Mouse (Mus musculus) C2C12 (cell line): ENCODE measurements around the gene Gm10961. TPM values are rescaled to one million over a fixed set of nuclear protein-coding genes. Genes with fewer than 3 reads are reported as not detected.

ENCODE experiments used
- H3K27me3 ChIP-seq: one replicate; pipeline ENCODE4 v1.6.1; 2011; ENCODE audit not compliant: control insufficient read depth, insufficient read depth, insufficient read length
- H3K36me3 ChIP-seq: one replicate; pipeline ENCODE4 v1.6.1; 2011; ENCODE audit not compliant: control insufficient read depth, insufficient read depth
- H3K4me3 ChIP-seq: one replicate; pipeline ENCODE4 v1.5.1; 2011; ENCODE audit warnings: mild to moderate bottlenecking, control low read depth; ENCODE audit not compliant: poor library complexity, insufficient read depth, severe bottlenecking
- H3K79me2 ChIP-seq: one replicate; pipeline ENCODE4 v1.6.1; 2011; ENCODE audit not compliant: control insufficient read depth, insufficient read depth
- H3K79me3 ChIP-seq: one replicate; pipeline ENCODE4 v1.6.1; 2011; ENCODE audit warnings: low read depth, control low read depth
- H3ac ChIP-seq: one replicate; pipeline ENCODE3; 2011; ENCODE audit warnings: low read depth; ENCODE audit not compliant: control insufficient read depth, insufficient read length
- CEBPB ChIP-seq: IDR thresholded peaks from one replicate; pipeline ENCODE4 v1.6.1; 2011; ENCODE audit warnings: low read depth, mild to moderate bottlenecking, control low read depth, moderate library complexity
- CTCF ChIP-seq: IDR thresholded peaks from one replicate; pipeline ENCODE4 v1.5.1; 2011; ENCODE audit not compliant: control insufficient read depth, insufficient read depth, insufficient read length
- FOSL1 ChIP-seq: IDR thresholded peaks from one replicate; pipeline ENCODE4 v1.8.0; 2011; ENCODE audit warnings: mild to moderate bottlenecking, low read length; ENCODE audit not compliant: poor library complexity, insufficient read depth, severe bottlenecking
- MAX ChIP-seq: IDR thresholded peaks from one replicate; pipeline ENCODE4 v1.6.1; 2011; ENCODE audit warnings: mild to moderate bottlenecking, control low read depth
- MYOD1 ChIP-seq: IDR thresholded peaks from one replicate; pipeline ENCODE4 v1.6.1; 2011; ENCODE audit warnings: low read depth; ENCODE audit not compliant: control insufficient read depth, insufficient read length
- MYOG ChIP-seq: IDR thresholded peaks from one replicate; pipeline ENCODE4 v1.6.1; 2011; ENCODE audit not compliant: control insufficient read depth, insufficient read length; ENCODE audit errors: extremely low read depth
- USF1 ChIP-seq: IDR thresholded peaks from one replicate; pipeline ENCODE4 v1.6.1; 2011; ENCODE audit warnings: low read depth, mild to moderate bottlenecking, control low read depth, moderate library complexity
- polyA plus RNA-seq: library from polyadenylated mRNA; unstranded; fragments of >200 nt; fragmentation: generic; extraction: Trizol; gene quantifications from one replicate; pipeline ENCODE4 v1.2.1, GENCODE M21; 2012; ENCODE audit warnings: missing spikeins

The Gm10961 gene
- polyA plus RNA-seq, 1 experiment = not detected

- no peak for TF ChIP-seq USF1
- TF ChIP-seq CTCF = no peak
- no peak for TF ChIP-seq MAX
- TF ChIP-seq FOSL1 = no peak
- TF ChIP-seq MYOD1 = no peak
- no peak for TF ChIP-seq MYOG
- no peak for TF ChIP-seq CEBPB
- Histone ChIP-seq H3K27me3 (peaks cover 68% of the 10 kb centered on the region), H3K79me3 (no peaks in the 10 kb centered on the region), H3ac (no peak overlapping the region), H3K4me3 (no peak overlapping the region), H3K79me2 (no peaks in the 10 kb centered on the region), H3K36me3 (no peaks in the 10 kb centered on the region)
These were observed 39.5 kb upstream of the Gm10961 start for GRCm38 (mm10) chr3:107591612-107592011.

GRCm38 (mm10) chr3:107593632-107594031 is 37.5 kb upstream of the Gm10961 start:
- Histone ChIP-seq H3K27me3 (peaks cover 65% of the 10 kb centered on the region), H3K4me3 (no peak overlapping the region)

GRCm38 (mm10) chr3:107594662-107595263 is 36.4 kb upstream of the Gm10961 start, which contains the start of gene Alx3:
Gene Alx3 (plus strand): TSS chr3:107595031.
- peaks cover 63% of the 10 kb centered on the region for H3K27me3 ChIP-seq
- no peak within 1 kb of the TSS for H3K4me3 ChIP-seq

More at GRCm38 (mm10) chr3:107593632-107594031, 37.5 kb upstream of the Gm10961 start:
- no peaks in the 10 kb centered on the region for H3K79me2 ChIP-seq
- no peaks in the 10 kb centered on the region for H3K79me3 ChIP-seq
- no peak for TF ChIP-seq USF1
- TF ChIP-seq MYOD1 = no peak
- TF ChIP-seq FOSL1 = no peak
- no peak for TF ChIP-seq MAX
- TF ChIP-seq MYOG = no peak
- H3ac ChIP-seq = no peak overlapping the region
- no peaks in the 10 kb centered on the region for H3K36me3 ChIP-seq

GRCm38 (mm10) chr3:107595264-107595937 is 35.7 kb upstream of the Gm10961 start:
- H3K4me3 ChIP-seq = no peak overlapping the region
- no peaks in the 10 kb centered on the region for H3K79me3 ChIP-seq
- H3K79me2 ChIP-seq = no peaks in the 10 kb centered on the region
- TF ChIP-seq MYOG = no peak
- TF ChIP-seq CTCF = no peak
- TF ChIP-seq MAX = no peak
- TF ChIP-seq CEBPB = no peak
- TF ChIP-seq FOSL1 = no peak
- no peak for TF ChIP-seq MYOD1
- no peak overlapping the region for H3ac ChIP-seq
- peaks cover 67% of the 10 kb centered on the region for H3K27me3 ChIP-seq
- no peaks in the 10 kb centered on the region for H3K36me3 ChIP-seq

More at GRCm38 (mm10) chr3:107594662-107595263, 36.4 kb upstream of the Gm10961 start, which contains the start of gene Alx3:
- no peaks in the 10 kb centered on the region for H3K36me3 ChIP-seq
- no peak within 1 kb of the TSS for H3ac ChIP-seq
- H3K79me2 ChIP-seq = no peaks in the 10 kb centered on the region
- TF ChIP-seq CEBPB (no peak), FOSL1 (no peak), CTCF (no peak), MYOD1 (no peak)
- no peaks in the 10 kb centered on the region for H3K79me3 ChIP-seq

- TF ChIP-seq MYOD1 (no peak), USF1 (no peak), CEBPB (no peak), MYOG (no peak), MAX (no peak), CTCF (no peak), FOSL1 (no peak)
- H3K79me3 ChIP-seq = no peaks in the 10 kb centered on the region
- H3ac ChIP-seq = no peak overlapping the region
- H3K36me3 ChIP-seq = no peaks in the 10 kb centered on the region
- no peaks in the 10 kb centered on the region for H3K79me2 ChIP-seq
- no peak overlapping the region for H3K4me3 ChIP-seq
- H3K27me3 ChIP-seq = peaks cover 73% of the 10 kb centered on the region
These were observed 35.1 kb upstream of the Gm10961 start for GRCm38 (mm10) chr3:107595938-107596461.

DNA sequence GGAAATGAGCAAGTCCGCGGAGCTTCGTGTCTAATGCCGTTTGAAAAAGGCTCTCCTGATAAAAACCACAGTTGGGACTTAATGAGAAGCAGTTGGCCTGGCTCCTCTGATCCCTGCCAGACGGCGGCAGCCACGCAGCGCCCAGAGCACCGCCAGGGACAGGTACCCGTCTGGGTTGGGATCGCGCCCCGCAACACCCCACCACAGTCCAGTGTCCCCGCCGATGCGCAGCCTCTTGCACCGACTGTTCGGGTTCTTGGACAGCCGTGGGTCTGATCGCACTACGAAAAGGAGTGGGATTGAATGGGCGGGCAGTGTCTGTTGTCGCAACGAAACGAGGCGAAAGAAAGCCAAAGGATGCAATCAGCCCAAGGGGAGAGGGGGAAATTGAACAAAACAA is 34.6 kb upstream of the Gm10961 start:
- TF ChIP-seq MYOD1 (no peak), FOSL1 (no peak), CTCF (no peak), USF1 (no peak), MYOG (no peak), MAX (no peak), CEBPB (no peak)
- no peaks in the 10 kb centered on the region for H3K36me3 ChIP-seq
- no peak overlapping the region for H3K4me3 ChIP-seq
- peaks cover 78% of the 10 kb centered on the region for H3K27me3 ChIP-seq
- H3K79me2 ChIP-seq = no peaks in the 10 kb centered on the region
- no peaks in the 10 kb centered on the region for H3K79me3 ChIP-seq
- no peak overlapping the region for H3ac ChIP-seq
